In genomic region chr13:26497086-26497485, GRCm38 (mm10) we compare ENCODE assay signal across 9 mouse cellular contexts.
"Had no signal": no experiment of that assay in that cellular context is flagged by ENCODE, and none has a peak within 500 bp of the region (broad histone marks: within the 10 kb centered on the region; RNA-seq: fewer than 3 reads in every experiment).

No protein-coding gene starts in this region.

- DNase-seq: kidney, adult 18-20 months; kidney, adult 9 months; kidney, postnatal 14 days; kidney, postnatal 4 days; left cerebral cortex, postnatal 4 days; liver, postnatal 0 days; lung, embryonic 14.5 days; thymus, adult 18-20 months; thymus, postnatal 36 days had no signal
